Mouse (Mus musculus): ENCODE measurements around the gene Nckap5l.

Nckap5l gene

GRCm38 (mm10) chr15:99431967-99432366 lies 25.6 kb downstream of the Nckap5l start:
- in situ Hi-C loops (cut with MseI, MboI): no loop called here

GRCm38 (mm10) chr15:99431504-99431903 lies 26.0 kb downstream of the Nckap5l start:
- in situ Hi-C loops (cut with MseI, MboI): no loop called here

- in situ Hi-C loops (cut with MseI, MboI): no loop called here
These were observed 26.5 kb downstream of the Nckap5l start for GRCm38 (mm10) chr15:99431063-99431462.

- in situ Hi-C loops (cut with MseI, MboI): no loop called here
These were observed 27.2 kb downstream of the Nckap5l start for GRCm38 (mm10) chr15:99430394-99430793.

GRCm38 (mm10) chr15:99423884-99424283 lies 33.7 kb downstream of the Nckap5l start:
- in situ Hi-C loops (cut with MseI, MboI): no loop called here

- in situ Hi-C loops (cut with MseI, MboI): no loop called here
These were observed 34.4 kb downstream of the Nckap5l start for GRCm38 (mm10) chr15:99423131-99423530.

- in situ Hi-C loops (cut with MseI, MboI): no loop called here
These were observed 35.0 kb downstream of the Nckap5l start for GRCm38 (mm10) chr15:99422551-99422950.

GRCm38 (mm10) chr15:99421676-99422075 lies 35.9 kb downstream of the Nckap5l start:
- in situ Hi-C loops (cut with MseI, MboI): no loop called here

GRCm38 (mm10) chr15:99421152-99421551 lies 36.4 kb downstream of the Nckap5l start:
- in situ Hi-C loops (cut with MseI, MboI): no loop called here

GRCm38 (mm10) chr15:99420521-99421014 lies 37.0 kb downstream of the Nckap5l start:
- in situ Hi-C loops (cut with MseI, MboI): no loop called here

GRCm38 (mm10) chr15:99420101-99420500 lies 37.4 kb downstream of the Nckap5l start:
- in situ Hi-C loops (cut with MseI, MboI): no loop called here

- in situ Hi-C loops (cut with MseI, MboI): loop anchor here (5.0 kb wide), 2 partner anchors 50 to 55 kb away; partner anchors contain the start of gene Bcdin3d (in 1 of the 2)
These were observed 39.8 kb downstream of the Nckap5l start for GRCm38 (mm10) chr15:99417692-99418271.

- in situ Hi-C loops (cut with MseI, MboI): loop anchor here (5.0 kb wide), 2 partner anchors 50 to 55 kb away; partner anchors contain the start of gene Bcdin3d (in 1 of the 2)
These were observed 40.6 kb downstream of the Nckap5l start for GRCm38 (mm10) chr15:99416957-99417356.

GRCm38 (mm10) chr15:99416348-99416882 lies 41.1 kb downstream of the Nckap5l start:
- in situ Hi-C loops (cut with MseI, MboI): loop anchor here (5.0 kb wide), 2 partner anchors 51 to 56 kb away; partner anchors contain the start of gene Bcdin3d (in 1 of the 2)

- in situ Hi-C loops (cut with MseI, MboI): loop anchor here (5.0 kb wide), 2 partner anchors 52 to 57 kb away; partner anchors contain the start of gene Bcdin3d (in 1 of the 2)
These were observed 41.8 kb downstream of the Nckap5l start for GRCm38 (mm10) chr15:99415793-99416192.

- in situ Hi-C loops (cut with MseI, MboI): no loop called here
These were observed 45.8 kb downstream of the Nckap5l start for GRCm38 (mm10) chr15:99411747-99412146.

GRCm38 (mm10) chr15:99408845-99409244 lies 48.7 kb downstream of the Nckap5l start:
- in situ Hi-C loops (cut with MseI, MboI): no loop called here

GRCm38 (mm10) chr15:99406986-99407570 lies 50.5 kb downstream of the Nckap5l start:
- in situ Hi-C loops (cut with MseI, MboI): no loop called here

GRCm38 (mm10) chr15:99405150-99405549 lies 52.4 kb downstream of the Nckap5l start:
- in situ Hi-C loops (cut with MseI, MboI): no loop called here

GRCm38 (mm10) chr15:99403159-99403889 lies 54.2 kb downstream of the Nckap5l start:
- in situ Hi-C loops (cut with MseI, MboI): no loop called here

- in situ Hi-C loops (cut with MseI, MboI): no loop called here
These were observed 56.9 kb downstream of the Nckap5l start for GRCm38 (mm10) chr15:99400602-99401001.

Measured in mouse trophoblast stem cell (cell line).